Mouse (Mus musculus) cerebellum, postnatal 4 days (tissue): ENCODE results near the gene Gm28047.
A peak's percentile ranks its signal among the peaks of the same experiment; 100 is the strongest.

Experiments used
- DNase-seq, 2 experiments: peaks; one replicate each; pipeline ENCODE4 v3.0.0; 2022; ENCODE audit warnings: low spot score in 2 of 2, mixed read lengths in 1 of 2

Gm28047 gene

DNA sequence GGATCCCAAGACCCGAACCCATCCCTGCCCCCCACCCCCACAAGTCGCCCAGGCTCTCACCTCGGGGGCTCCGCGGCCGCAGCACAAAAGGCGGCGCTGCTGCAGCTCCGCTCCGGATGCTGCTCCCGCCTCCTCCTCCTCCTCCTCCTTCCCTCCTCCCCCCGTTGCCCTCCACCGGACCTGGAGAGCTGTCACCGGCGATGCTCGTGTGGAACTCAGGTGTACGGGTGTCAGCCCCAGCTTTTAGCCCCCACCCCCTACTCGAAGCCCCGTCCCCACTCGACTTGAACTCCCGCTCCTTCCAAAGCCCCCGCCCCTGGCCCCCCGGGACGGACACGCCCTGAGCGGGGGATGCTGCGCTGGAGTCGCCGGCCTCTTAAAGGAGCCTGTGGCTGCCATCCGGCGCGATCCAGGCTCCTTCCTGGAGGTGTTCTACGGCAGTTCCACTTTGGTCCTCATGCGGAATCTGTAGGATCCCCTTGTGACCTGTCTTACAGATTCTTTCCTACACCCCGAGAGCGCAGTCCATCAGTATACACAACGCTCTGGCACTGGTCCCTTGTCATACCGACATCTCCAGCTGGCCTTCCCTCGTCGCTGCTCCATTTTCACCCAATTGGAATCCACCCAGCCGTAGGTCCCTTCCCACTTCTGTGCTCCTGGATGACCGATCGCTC lies 108.0 kb downstream of the Gm28047 start, which contains the start of gene Map3k12:
Map3k12 (minus strand) TSS at position 337 of the 677 bp plus-strand sequence.
- DNase-seq, result peak; percentile 55 to 72

- peak in 1 of 2 experiments; percentile 47 for DNase-seq
Measured at GRCm38 (mm10) chr15:102516293-102516692, 108.6 kb downstream of the Gm28047 start.

- no peak for DNase-seq
Measured at GRCm38 (mm10) chr15:102515791-102516190, 109.1 kb downstream of the Gm28047 start.

DNA sequence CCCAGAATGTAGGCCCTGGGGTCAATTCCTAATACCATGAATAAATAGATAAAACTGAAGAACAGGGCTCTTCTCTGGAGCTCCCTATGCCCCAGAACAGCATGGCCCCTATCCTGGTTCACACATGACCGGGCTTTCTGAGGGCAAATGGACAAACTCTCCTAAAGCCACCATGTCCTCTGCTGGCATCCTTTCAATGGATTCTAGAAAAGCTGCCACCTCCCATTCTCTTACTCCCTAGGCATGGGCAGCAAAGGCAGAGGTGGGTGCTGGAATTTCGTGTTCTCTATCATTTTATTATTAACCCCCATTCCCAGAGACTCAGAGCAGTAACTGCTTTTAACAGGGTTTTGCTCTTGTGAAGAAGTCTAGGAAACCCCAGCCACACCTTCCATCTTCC lies 109.6 kb downstream of the Gm28047 start:
- DNase-seq, result no peak

DNA sequence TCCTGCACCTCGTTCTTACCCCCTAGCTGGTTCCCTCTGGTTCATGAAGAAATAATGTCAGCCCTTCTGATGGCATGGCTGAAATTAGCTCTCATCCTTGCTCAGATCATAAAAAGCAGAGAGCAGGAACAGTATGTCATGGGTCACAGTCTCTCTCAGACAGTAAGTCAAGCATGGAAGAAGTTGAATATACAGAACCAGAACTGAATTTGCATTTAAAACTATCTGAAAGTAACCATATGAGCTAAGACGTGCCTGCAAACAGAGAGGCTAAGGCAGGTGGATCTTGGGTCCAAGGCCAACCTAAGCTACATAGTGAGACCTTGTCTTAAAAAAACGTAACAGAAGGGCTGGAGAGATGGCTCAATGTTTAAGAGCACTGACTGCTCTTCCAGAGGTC lies 111.9 kb downstream of the Gm28047 start:
- DNase-seq, result no peak

GRCm38 (mm10) chr15:102512471-102512870 lies 112.4 kb downstream of the Gm28047 start:
- DNase-seq, result no peak

DNA sequence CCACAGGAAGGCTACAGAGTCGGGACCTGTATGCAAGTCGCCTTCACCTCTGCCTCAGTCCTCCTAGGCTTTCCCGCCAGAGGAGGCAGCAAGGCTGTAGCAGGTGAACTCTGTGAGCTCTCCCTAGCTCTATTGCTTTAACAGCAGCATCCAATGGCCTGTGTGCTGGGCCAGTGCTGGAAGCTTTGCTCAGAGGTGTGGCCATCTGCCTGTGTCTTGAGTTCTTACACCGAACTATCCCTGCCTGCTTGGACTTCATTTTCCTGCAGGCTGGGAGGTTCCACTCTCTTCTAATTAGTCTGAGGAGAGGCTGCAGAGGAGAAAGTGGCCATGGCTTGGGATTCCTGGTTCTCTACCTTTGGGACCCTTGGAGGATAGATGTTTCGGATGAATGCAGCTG lies 112.9 kb downstream of the Gm28047 start:
- DNase-seq, result no peak

- DNase-seq, result no peak
Measured at GRCm38 (mm10) chr15:102511285-102511833, 113.5 kb downstream of the Gm28047 start.

- DNase-seq, result peak; percentile 86 to 89
Measured at GRCm38 (mm10) chr15:102510590-102511284, 114.1 kb downstream of the Gm28047 start.

- DNase-seq, result no peak
Measured at GRCm38 (mm10) chr15:102510110-102510509, 114.8 kb downstream of the Gm28047 start.

DNA sequence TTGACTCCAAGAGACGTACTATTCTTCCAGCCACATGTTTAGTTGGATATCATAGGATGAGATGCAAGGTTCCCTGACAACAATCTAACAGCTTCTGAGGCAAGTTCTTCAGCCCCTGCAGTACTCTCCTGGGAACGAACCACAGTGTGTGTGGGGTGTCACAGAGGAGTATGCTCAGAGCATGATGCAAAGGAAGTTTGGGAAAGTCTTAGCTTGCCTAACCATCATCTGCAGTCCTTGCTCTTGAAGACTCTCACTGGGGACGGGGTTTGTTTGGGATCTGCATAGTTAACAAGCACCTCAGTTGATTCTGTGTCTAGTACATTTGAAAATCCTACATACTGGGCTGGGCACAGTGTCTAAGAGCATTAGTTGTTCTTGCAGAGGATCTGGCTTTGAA lies 116.5 kb downstream of the Gm28047 start:
- DNase-seq, result no peak

DNA sequence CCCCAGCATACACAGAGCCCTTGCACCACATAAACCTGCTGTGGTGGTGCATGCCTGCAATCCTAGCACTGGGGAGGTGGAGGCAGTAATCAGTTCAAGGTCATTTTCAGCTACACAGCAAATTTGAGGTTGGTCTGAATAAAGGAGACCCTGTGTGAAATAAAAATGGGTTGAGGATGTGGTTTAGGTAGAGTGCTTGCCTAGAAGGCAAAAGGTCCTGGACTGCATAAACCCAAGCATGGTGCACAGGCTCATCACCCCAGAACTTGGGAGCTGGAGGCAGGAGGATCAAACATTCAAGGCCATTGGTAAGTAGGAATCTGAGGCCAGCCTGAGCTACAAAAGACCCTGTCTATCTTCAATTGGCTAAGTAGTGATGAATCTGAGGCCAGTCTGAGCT lies 117.3 kb downstream of the Gm28047 start:
- DNase-seq, result no peak

DNA sequence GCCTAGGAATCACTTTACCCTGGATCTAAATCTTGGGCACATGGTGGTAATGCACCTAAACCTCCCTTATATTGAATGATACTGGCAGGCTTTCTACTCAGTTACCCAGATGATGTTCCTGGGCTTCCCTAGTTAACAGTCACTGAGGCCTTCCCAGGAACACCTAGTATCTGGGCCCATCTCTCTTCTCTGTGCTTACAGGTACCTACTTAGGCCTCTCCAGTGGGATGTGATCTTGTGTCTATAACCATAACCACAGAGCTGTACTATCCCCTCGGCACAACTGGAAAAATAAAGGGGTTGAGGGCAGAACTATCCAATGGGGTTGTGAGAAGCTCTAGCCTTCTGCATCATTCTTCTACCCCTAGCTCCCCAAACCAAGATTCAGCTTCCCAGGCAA lies 118.0 kb downstream of the Gm28047 start:
- no peak for DNase-seq

DNA sequence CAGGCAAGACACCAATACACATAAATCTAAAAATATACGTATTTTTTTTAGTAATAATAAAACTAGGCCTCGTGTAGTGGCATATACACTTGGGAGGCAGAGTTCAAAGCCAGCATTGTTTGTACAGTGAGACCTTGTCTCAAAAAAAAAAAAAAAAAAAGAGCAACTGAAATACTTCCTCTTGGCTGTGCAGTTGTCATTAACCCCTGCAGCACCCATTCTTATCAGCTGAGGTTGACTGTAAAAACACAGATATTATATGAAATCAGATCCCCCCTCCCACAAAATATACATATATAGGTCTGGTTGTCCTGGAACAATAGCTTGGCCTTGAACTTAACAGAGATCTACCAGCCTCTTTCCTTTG lies 118.4 kb downstream of the Gm28047 start:
- no peak for DNase-seq

DNA sequence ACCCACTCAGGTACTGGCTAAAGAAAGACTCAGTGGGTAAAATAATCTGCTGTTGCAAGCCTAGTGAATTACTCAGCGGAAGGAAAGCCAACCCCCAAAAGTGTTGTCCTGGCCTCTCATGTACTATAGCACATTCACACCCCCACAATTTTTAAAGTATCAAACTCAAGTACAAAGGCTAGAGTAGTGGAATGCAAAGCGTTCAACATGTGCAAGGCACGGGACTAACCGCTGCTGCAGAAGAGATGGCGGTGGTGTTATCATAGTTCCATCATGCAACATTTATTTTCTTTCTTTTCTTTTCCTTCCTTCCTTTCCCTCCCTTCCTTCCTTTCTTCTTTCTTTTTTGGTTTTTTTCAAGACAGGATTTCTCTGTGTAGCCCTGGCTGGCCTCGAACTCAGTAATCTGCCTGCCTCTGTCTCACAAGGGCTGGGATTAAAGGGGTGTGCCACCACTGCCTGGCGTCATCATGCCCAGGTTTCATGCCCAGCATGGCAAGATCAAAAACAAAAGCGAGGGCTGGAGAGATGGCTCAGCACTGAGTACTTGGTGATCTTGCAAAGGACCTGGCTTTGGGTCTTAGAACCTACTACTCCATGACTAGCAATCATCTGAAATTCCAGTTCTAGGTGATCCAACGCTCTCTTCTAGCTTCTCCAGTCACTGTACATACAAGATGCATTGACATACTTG lies 119.0 kb downstream of the Gm28047 start:
- no peak for DNase-seq

DNA sequence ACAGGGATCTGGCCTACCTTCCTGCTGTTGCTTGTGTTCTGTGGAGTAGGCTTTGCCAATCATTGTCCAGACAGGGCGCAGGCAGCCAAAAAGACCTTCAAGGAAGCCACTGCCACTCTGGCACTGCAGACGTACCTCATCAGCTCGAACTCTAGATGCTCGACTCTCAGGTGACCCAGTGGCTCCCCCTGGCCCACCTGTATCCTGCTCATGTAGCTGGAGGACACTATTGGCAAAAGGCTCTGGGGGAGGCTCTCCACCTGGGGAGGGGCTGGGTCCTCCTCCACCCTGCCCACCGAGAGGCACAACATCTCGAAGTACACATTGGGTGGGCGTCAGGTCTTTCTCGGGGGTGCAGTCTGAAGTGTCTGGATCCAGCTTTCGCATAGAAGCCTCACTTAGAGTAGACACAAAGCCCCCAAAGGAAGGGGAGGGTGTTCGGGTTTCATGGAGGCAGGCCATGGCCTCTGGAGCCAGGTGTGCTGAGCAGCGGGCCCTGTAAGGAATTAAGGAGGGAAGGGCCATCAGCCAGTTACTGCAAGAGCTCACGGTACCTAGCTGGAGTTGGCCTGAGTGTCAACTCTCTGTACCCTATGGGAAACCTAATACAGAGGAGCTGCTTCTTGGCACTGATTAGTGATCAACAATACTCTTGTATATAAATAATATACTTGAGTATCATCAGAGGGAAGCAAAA lies 119.6 kb downstream of the Gm28047 start:
- DNase-seq, result no peak

DNA sequence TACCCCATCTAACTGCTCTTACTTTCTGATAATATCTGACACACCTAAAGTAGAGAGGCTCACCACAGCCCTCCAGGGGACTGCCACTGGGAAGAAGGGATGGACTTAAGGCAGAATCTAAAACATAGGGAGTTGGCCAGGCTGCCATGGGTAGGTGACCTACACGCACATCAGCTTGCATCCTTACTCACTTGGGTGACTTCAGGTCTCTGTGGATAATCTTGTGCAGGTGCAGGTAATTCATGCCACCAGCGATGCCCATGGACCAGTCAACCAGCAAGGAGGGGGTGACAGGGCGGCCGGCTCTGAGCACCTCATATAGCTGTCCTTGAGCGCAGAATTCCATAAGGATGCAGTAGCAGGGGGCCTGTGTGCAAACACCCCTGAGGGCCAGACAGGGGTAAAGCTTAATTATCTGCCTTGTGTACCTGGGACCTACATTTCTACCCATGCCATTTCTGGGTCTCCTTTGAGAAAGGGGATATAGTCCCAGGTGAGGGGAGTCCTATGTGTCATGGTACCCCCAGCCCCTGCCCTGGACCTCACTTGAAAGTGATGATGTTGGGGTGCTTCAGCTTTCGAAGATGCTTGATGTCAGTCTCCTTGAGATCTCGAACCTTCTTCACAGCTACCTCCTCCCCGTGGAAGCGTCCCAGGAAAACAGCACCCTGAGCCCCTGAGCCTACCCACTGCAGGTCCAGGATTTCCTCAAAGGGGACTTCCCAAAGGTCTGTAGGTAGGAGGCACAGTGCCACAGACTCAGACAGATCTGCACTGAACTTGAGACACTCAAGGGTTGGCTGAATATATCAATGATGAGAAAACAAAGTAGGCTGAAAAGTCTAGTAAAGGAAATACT lies 120.7 kb downstream of the Gm28047 start:
- DNase-seq, result no peak

GRCm38 (mm10) chr15:102503447-102503846 lies 121.4 kb downstream of the Gm28047 start, which contains the start of gene Gm10337:
Gene Gm10337, plus strand, starts transcription at chr15:102503722.
- no peak for DNase-seq

- no peak for DNase-seq
Measured at GRCm38 (mm10) chr15:102502254-102502840, 122.5 kb downstream of the Gm28047 start.

DNA sequence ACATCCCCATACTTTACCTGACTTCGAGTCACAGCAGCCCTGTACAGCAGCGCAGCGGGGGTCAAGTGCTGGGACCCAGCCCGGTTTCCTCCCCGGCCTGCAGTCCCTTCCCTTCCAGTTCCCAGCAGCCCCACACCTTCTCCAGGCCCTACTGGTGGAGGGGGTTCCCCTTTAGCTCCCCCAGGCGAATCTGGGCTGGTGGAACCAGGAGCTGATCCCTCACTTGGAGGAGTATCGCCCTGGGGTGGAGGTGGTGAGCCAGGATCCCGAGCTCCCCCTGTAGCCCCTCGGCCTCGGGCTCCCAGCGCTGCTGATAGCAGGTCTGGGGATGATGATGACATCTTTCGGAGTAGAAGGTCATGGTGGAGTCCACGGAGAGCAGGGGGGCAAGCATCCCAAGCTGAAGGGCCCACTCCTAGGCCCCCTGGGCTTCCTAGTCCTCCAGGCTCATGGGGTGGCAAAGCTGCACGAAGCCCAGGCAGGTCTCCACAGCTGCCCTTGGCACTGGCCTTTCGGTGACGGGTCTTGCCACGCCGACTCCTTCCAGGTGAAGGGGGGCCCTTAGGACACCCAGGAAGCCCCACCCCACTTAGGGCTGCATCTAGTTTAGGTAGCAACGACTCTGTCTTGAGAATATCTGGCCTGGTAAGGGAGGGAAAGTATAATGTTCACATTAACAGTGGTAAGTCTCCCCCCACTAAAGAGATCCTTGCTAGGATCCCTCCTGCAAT lies 123.6 kb downstream of the Gm28047 start:
- DNase-seq, result no peak
